Mouse (Mus musculus) forebrain, postnatal 0 days (tissue): ENCODE results near the gene Pradc1. TPM values are rescaled to one million over a fixed set of nuclear protein-coding genes. Genes with fewer than 3 reads are reported as not detected.
A peak's percentile ranks its signal among the peaks of the same experiment; 100 is the strongest.

Experiments
- ATAC-seq: fragments of 200-750 bp; cut with Nextera tagmentation; 2 replicates; pipeline ENCODE4 v1.8.0; 2017; ENCODE audit warnings: mild to moderate bottlenecking, moderate library complexity
- DNase-seq: peaks from one replicate; pipeline ENCODE4 v3.0.0-alpha.2; 2015
- H3K27ac ChIP-seq: fragments of 300-500 bp; sonication (generic); 2 replicates; pipeline ENCODE4 v1.5.1; 2014; ENCODE audit warnings: low read depth, mild to moderate bottlenecking, antibody characterized with exemption, low read length, moderate library complexity, mixed read lengths
- H3K27me3 ChIP-seq: fragments of 300-500 bp; sonication (generic); 2 replicates; pipeline ENCODE4 v1.6.1; 2014; ENCODE audit warnings: mild to moderate bottlenecking, low read length, mixed read lengths; ENCODE audit not compliant: insufficient read depth
- H3K36me3 ChIP-seq: fragments of 300-500 bp; sonication (generic); 2 replicates; pipeline ENCODE4 v1.6.1; 2014; ENCODE audit warnings: mild to moderate bottlenecking, moderate library complexity; ENCODE audit not compliant: insufficient read depth
- H3K4me1 ChIP-seq: fragments of 300-500 bp; sonication (generic); 2 replicates; pipeline ENCODE4 v1.6.1; 2014; ENCODE audit warnings: antibody characterized with exemption; ENCODE audit not compliant: insufficient read depth
- H3K4me2 ChIP-seq: fragments of 300-500 bp; sonication (generic); 2 replicates; pipeline ENCODE4 v1.6.1; 2014; ENCODE audit warnings: low read depth, mild to moderate bottlenecking, moderate library complexity
- H3K4me3 ChIP-seq: fragments of 300-500 bp; sonication (generic); 2 replicates; pipeline ENCODE4 v1.5.1; 2014; ENCODE audit warnings: low read depth, low read length, mixed read lengths
- H3K9ac ChIP-seq: fragments of 300-500 bp; sonication (generic); 2 replicates; pipeline ENCODE4 v1.6.1; 2014; ENCODE audit warnings: mild to moderate bottlenecking
- H3K9me3 ChIP-seq: fragments of 300-500 bp; sonication (generic); 2 replicates; pipeline ENCODE4 v1.6.1; 2016; ENCODE audit warnings: low read length
- CTCF ChIP-seq: sonication (generic); IDR thresholded peaks from 2 replicates; pipeline ENCODE4 v1.5.1; 2016; ENCODE audit warnings: antibody characterized with exemption, control low read depth, low read depth
- WGBS: fragments of 180-500 bp; shearing (Covaris S2); extraction: QIAGEN DNeasy Blood & Tissue Kit; methylation state at CpG from one replicate; pipeline ENCODE4 v1.1.7; 2014; 5-methylcytosine and 5-hydroxymethylcytosine counted together
- polyA plus RNA-seq: library from polyadenylated mRNA; unstranded; fragments of >200 nt; fragmentation: Nextera tagmentation; extraction: Ambion mirVana; gene quantifications from 2 replicates; pipeline ENCODE4 v1.2.1, GENCODE M21; 2015
- total RNA-seq: library from RNA; depleted of rRNA; stranded (reverse); fragments of >200 nt; gene quantifications from 2 replicates; pipeline ENCODE4 v1.2.3, GENCODE M21; 2014

Pradc1 gene
- total and polyA plus RNA-seq, 2 experiments from 2014 or later: 7.1 to 31.3 TPM

DNA sequence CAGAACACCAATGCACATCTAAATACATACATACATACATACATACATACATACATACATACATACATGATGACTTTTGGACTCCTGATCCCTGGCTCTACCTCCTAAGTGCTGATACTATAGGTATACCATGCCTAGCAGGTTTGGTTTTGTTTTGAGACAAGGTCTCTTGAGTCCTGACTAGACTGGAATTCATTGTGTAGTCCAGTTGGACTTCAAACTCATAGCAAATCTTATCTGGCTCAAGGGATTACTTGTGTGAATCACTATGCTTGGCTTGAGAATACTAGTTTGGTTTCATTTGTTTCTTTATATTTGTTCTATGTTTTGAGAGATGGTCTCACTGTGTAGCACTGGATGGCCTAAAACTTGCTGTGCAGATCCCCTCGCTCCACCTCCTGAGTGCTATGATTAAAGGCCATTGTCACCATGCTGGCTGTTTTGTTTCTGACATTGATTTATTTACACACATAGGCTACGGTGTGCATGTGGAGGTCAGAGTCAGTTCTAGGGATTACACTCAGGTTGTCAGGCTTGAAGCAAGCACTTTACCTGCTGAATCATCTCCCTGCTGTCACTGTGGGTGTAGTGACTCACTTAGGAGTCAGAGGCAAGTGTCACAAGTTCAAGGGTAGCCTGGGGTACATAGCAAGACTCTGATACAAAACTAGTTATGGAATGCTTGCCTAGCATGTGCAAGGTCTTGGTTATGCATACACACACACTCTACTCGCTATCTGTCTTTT is 8.1 kb downstream of the Pradc1 start:
- no peak for TF ChIP-seq CTCF
- Histone ChIP-seq H3K4me1 (no peaks in the 10 kb centered on the region), H3K9me3 (no peaks in the 10 kb centered on the region), H3K9ac (no peak overlapping the region), H3K27ac (no peak overlapping the region), H3K4me2 (no peak overlapping the region), H3K36me3 (peaks cover 53% of the 10 kb centered on the region), H3K4me3 (no peak overlapping the region), H3K27me3 (no peaks in the 10 kb centered on the region)
- WGBS: 85% methylated on average over 3 of the region's 3 CpGs
- no peak for ATAC-seq
- DNase-seq: no peak

DNA sequence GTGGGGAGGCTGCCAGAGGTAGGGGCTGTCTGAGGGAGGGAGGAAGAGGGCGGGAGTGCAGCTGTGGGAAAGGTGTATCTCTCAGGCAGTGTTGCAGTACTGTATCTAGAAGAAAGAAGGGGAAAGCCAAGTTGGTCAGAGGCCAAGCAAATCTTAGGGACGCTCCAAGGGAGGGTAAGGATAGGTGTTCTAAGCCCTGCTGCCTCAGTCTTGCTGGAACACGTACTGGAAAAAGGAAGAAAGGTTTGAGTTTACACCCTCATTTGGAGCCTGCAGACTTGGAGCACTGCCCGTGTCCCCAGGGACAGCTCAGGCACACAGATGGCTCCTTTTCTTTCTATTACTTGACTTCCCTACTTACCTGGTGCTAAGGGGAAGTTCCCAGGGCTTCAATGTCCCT is 10.6 kb downstream of the Pradc1 start:
- ATAC-seq (no peak), DNase-seq (no peak)
- H3K36me3 ChIP-seq: peaks cover 50% of the 10 kb centered on the region
- H3K27me3 ChIP-seq: no peaks in the 10 kb centered on the region
- no peak overlapping the region for H3K9ac ChIP-seq
- no peaks in the 10 kb centered on the region for H3K4me1 ChIP-seq
- no peak overlapping the region for H3K4me3 ChIP-seq
- 87% methylated on average over 4 of the region's 4 CpGs for WGBS
- no peaks in the 10 kb centered on the region for H3K9me3 ChIP-seq
- no peak overlapping the region for H3K27ac ChIP-seq
- H3K4me2 ChIP-seq: no peak overlapping the region
- no peak for TF ChIP-seq CTCF

DNA sequence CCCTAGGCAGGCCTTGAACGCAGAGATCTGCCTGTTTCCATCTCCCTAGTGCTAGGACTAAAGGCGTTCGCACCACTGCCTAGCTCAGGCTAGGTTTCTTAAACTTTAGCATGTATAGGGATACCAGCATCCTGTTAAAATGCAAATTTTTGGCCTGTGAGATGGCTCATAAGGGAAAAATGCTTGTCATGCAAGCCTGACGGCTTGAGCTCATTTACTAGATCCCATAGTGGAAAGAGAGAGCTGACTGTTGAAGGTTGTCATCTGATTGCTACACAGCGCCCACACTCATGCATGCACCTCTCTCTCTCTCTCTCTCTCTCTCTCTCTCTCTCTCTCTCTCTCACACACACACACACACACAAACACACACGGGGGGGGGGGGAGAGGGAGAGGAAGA is 15.1 kb downstream of the Pradc1 start:
- Histone ChIP-seq H3K4me2 (no peak overlapping the region), H3K36me3 (peaks cover 29% of the 10 kb centered on the region), H3K9ac (no peak overlapping the region), H3K9me3 (no peaks in the 10 kb centered on the region), H3K27ac (no peak overlapping the region), H3K27me3 (no peaks in the 10 kb centered on the region), H3K4me1 (no peaks in the 10 kb centered on the region; the same call in none of the 2 replicates), H3K4me3 (no peak overlapping the region)
- WGBS: 85% methylated on average over 5 of the region's 6 CpGs
- no peak for TF ChIP-seq CTCF
- ATAC-seq (no peak), DNase-seq (no peak)

DNA sequence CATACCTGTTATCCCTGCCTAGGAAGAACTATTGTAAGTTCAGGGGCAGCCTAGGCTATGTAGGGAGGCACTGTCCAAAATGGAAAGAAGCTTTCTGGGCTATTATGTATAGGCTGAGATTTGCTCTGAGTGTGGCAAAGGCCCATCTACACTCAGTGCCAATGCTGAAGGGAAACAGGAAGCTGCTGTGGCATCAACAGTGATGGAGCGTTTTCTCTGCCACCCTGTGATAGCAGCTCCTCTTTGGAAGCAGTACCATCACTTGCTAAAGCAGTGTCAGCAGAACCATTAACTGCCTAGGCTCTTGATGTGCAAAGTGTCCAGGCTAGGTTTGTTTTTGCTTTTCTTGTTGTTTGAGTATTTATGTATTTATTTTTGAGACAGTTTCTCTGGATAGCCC is 15.6 kb downstream of the Pradc1 start:
- H3K9me3 ChIP-seq: no peaks in the 10 kb centered on the region
- H3K27me3 ChIP-seq: no peaks in the 10 kb centered on the region
- WGBS: 79% methylated on average over 1 of the region's 1 CpGs
- no peak overlapping the region for H3K9ac ChIP-seq
- no peak overlapping the region for H3K4me2 ChIP-seq
- H3K27ac ChIP-seq: no peak overlapping the region
- peaks cover 27% of the 10 kb centered on the region for H3K36me3 ChIP-seq
- no peak overlapping the region for H3K4me3 ChIP-seq
- no peaks in the 10 kb centered on the region; the same call in none of the 2 replicates for H3K4me1 ChIP-seq
- ATAC-seq: no peak
- no peak for TF ChIP-seq CTCF
- DNase-seq: no peak

DNA sequence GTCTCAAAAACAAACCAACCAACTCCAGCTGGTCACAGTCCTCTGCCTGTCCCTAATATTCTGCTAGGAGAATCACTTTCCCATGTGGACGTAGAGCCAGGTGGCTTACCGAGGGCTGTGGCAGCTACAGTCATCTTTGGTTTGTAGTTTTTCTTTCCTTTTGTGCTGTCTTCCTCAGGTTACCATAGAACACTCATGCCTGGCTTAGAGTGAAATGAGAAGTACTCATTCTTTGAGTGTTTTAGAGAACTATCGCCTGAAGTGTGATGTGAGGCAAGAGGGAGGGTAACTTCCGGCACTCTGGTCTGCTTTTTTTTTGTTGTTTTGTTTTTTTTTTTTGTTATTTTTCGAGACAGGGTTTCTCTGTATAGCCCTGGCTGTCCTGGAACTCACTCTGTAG is 17.9 kb downstream of the Pradc1 start:
- Histone ChIP-seq H3K27ac (no peak overlapping the region), H3K36me3 (peaks cover 4% of the 10 kb centered on the region), H3K4me2 (no peak overlapping the region), H3K4me1 (no peaks in the 10 kb centered on the region; the same call in none of the 2 replicates), H3K4me3 (no peak overlapping the region), H3K27me3 (no peaks in the 10 kb centered on the region), H3K9ac (no peak overlapping the region), H3K9me3 (no peaks in the 10 kb centered on the region)
- TF ChIP-seq CTCF: no peak
- ATAC-seq: no peak
- DNase-seq: no peak
- WGBS: 82% methylated on average over 5 of the region's 5 CpGs

DNA sequence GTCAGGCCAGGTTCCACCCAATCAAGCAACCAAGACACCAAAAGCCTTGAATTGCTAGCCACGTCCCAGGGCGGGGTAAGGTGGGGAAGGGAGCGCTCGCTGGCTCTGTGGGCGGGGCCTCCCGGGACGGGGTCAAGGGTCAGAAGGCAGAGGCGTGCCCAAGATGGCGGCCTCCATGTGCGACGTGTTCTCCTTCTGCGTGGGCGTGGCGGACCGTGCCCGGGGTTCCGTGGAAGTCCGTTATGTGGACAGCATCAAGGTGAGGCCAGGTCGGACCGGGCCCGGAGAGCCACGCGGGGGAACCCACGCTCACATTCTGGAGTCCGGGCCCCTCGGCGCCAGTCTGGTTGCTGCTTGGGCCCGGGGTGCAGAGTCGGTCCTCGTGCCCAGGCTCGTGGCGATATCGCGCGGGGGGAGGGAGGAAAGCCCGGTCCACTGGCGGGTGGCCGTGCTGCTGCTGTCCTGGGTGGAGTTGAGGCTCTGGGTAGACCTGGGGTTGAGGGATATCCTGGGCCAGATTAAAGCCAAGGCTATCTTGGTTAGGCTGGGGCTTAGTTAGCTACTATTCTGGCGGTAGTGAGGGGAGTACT is 19.8 kb downstream of the Pradc1 start, which contains the start of gene Smyd5:
Gene Smyd5 (plus strand): TSS at position 148 of the 590 bp plus-strand sequence.
- H3K36me3 ChIP-seq: no peaks in the 10 kb centered on the region
- TF ChIP-seq CTCF: no peak
- peak within 1 kb of the TSS; percentile 76 for H3K4me3 ChIP-seq
- H3K9ac ChIP-seq: peak within 1 kb of the TSS; percentile 70
- H3K27ac ChIP-seq: 0 out of 2 replicates have a peak within 1 kb of the TSS, but pooled peaks have one; percentile 35
- H3K4me2 ChIP-seq: peak within 1 kb of the TSS; percentile 87
- no peaks in the 10 kb centered on the region; the same call in none of the 2 replicates for H3K4me1 ChIP-seq
- ATAC-seq: peak; percentile 90
- H3K27me3 ChIP-seq: no peaks in the 10 kb centered on the region
- H3K9me3 ChIP-seq: no peaks in the 10 kb centered on the region
- under 1% methylated on average over 39 of the region's 39 CpGs for WGBS
- peak; percentile 80 for DNase-seq

DNA sequence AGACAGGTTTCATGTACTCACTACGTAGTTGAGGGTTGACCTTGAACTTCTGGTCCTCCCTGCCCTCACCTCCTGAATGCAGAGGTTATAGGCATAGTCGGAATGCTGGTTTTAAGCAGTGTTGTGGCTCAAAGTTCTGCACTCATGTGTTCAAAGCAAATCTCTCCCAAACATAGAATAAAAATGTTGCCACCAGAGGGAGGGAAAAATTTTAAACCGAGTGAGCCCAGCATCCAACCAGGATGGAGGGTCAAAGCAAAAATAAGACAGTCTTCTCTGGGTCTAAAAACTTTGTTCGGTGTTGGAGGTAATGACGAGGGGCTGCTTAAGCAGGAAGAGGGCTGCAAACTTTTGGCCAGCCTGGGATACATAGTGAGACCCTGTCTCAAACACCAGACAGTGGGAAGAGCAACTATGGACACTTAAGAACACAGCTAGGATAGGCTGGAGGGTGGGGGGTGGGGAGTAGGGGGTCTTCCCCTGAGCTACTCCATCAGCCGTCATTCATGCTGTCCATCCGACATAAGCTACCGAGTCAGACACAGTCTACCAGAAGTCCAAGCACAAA is 20.4 kb downstream of the Pradc1 start:
- Histone ChIP-seq H3K27me3 (no peaks in the 10 kb centered on the region), H3K27ac (no peak overlapping the region), H3K4me2 (peak overlapping the region; percentile 87), H3K9me3 (no peaks in the 10 kb centered on the region), H3K36me3 (no peaks in the 10 kb centered on the region), H3K4me3 (peak overlapping the region; percentile 76), H3K4me1 (no peaks in the 10 kb centered on the region; the same call in none of the 2 replicates), H3K9ac (peak overlapping the region; percentile 70)
- 42% methylated on average over 8 of the region's 8 CpGs for WGBS
- peak; percentile 28; the same call in 1 of the 2 replicates for TF ChIP-seq CTCF
- DNase-seq (peak; percentile 8), ATAC-seq (peak; percentile 69)
